Mouse (Mus musculus): ENCODE measurements around the gene Olfr433.

DNA sequence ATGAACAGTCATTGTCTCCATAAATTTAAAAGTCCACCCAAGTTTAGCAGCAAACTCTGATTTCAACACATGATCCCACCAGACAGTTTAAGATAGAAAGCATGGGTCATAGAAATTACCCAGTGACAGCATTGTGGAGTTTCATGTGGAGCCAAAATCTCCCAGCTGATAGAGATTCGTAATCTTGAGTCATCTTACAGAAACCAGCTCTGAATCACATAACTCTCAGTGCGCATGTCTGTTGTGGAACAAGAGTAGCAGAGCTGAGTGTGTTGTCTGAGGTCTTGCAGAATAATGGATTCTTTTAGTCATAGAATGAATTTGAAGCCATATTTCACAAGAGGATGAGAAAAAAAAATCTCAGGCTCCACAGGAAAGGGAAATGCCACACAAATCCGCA lies 12.5 kb downstream of the Olfr433 start:
- TF ChIP-seq CTCF (conservative IDR thresholded peaks at IDR 0.05; ENCODE audit: low read length) (no peak), NANOG (IDR thresholded peaks at IDR 0.05; ENCODE audit: borderline replicate concordance, low read length) (no peak), POU5F1 (IDR thresholded peaks at IDR 0.05; ENCODE audit: borderline replicate concordance, low read length) (no peak)

Data from E14TG2a.4 (cell line).